Mouse (Mus musculus): ENCODE data around the gene Rab9b. TPM values are rescaled to one million over a fixed set of nuclear protein-coding genes. Genes with fewer than 3 reads are reported as not detected.

The Rab9b gene
- polyA plus RNA-seq, 1 experiment from 2014 or later = 22.9 TPM

Other genes starting within 250 kb of the Rab9b start
- 25.2 and 26.8 TPM in 2 replicates for gene Tceal1, start 160.8 kb downstream of the Rab9b start, polyA plus RNA-seq (2014; fragmentation: Nextera tagmentation; extraction: Ambion mirVana)
- 500 and 612 TPM in 2 replicates for gene Morf4l2, start 125.1 kb downstream of the Rab9b start, polyA plus RNA-seq (2014; fragmentation: Nextera tagmentation; extraction: Ambion mirVana)
- 0.15 TPM in 1 of 2 replicates, not detected in the other for gene Glra4, start 88.6 kb downstream of the Rab9b start, polyA plus RNA-seq (2014; fragmentation: Nextera tagmentation; extraction: Ambion mirVana)
- gene Plp1, start 46.1 kb downstream of the Rab9b start, polyA plus RNA-seq (2014; fragmentation: Nextera tagmentation; extraction: Ambion mirVana) = 7.1 and 8.1 TPM in 2 replicates
- gene H2bfm, start 58.6 kb upstream of the Rab9b start, polyA plus RNA-seq (2014; fragmentation: Nextera tagmentation; extraction: Ambion mirVana) = not detected in 2 replicates
- 101 and 105 TPM in 2 replicates for gene Tmsb15b2, start 106.7 kb upstream of the Rab9b start, polyA plus RNA-seq (2014; fragmentation: Nextera tagmentation; extraction: Ambion mirVana)
- gene Tmsb15l, start 108.1 kb upstream of the Rab9b start, polyA plus RNA-seq (2014; fragmentation: Nextera tagmentation; extraction: Ambion mirVana) = 9.1 and 10.4 TPM in 2 replicates
- 29.4 and 33.4 TPM in 2 replicates for gene Tmsb15b1, start 108.1 kb upstream of the Rab9b start, polyA plus RNA-seq (2014; fragmentation: Nextera tagmentation; extraction: Ambion mirVana)
- gene Zcchc18, start 124.4 kb upstream of the Rab9b start, polyA plus RNA-seq (2014; fragmentation: Nextera tagmentation; extraction: Ambion mirVana) = 304 and 316 TPM in 2 replicates
- gene Slc25a53, start 169.5 kb upstream of the Rab9b start, polyA plus RNA-seq (2014; fragmentation: Nextera tagmentation; extraction: Ambion mirVana) = 16.2 and 16.5 TPM in 2 replicates
- gene Fam199x, start 180.8 kb upstream of the Rab9b start, polyA plus RNA-seq (2014; fragmentation: Nextera tagmentation; extraction: Ambion mirVana) = 11.4 and 11.7 TPM in 2 replicates

Measured in midbrain, embryonic 14.5 days (tissue).